Mouse (Mus musculus): ENCODE results near the gene Eif4b.

- TF ChIP-seq CTCF (IDR thresholded peaks at IDR 0.05) (no peak), EP300 (IDR thresholded peaks at IDR 0.05) (no peak)
Observed at GRCm38 (mm10) chr15:102074070-102074731, 628 bp downstream of the Eif4b start.

Data from lung, postnatal 0 days (tissue).